Mouse (Mus musculus): Measurements from ENCODE around the gene Rab40b. TPM values are rescaled to one million over a fixed set of nuclear protein-coding genes. Genes with fewer than 3 reads are reported as not detected.

Gene Rab40b
- 2.6 TPM for polyA plus RNA-seq (2014; fragmentation: Illumina TruSeq; extraction: RNeasy Lipid Tissue Mini Kit (QIAGEN cat#74804); ENCODE audit: insufficient read depth, low read depth, low replicate concordance)

DNA sequence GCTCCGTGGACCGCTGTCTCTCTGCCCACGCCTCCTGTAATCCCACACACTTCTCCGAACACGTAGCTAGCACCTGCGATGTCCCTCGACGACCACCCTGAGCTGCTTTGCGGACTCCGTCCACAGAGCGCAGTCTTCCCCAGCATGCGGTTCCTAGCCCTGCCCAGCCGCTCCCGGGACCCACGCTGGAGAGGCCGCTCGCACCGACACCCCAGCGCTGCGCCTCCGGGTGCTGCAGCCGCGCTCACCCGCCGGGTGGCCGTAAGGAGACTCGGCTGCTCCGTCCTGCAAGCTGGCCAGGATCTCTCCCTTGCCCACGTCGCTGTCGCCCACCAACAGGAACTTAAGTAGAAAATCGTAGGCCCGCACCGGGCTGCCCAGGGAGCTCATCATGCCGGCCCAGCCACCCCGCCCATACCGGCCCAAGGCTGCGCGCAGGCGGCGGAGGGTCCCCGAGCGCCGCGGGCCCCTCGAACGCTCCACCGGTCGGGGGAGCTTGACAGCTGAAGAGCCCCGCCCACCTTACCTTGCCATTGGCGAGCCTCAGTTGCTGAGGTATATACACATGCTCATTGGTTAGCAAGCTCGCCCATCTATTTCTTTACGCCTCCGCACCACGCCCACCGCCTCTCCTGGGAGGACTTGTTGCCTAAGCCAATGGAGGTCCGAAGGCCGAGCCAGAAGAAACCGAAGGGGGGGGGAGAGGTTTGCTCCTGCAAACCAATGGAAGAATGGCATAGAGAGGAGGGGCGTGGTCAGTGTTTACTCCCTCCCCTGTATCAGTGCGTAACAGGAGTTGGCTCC, at the start of gene Rab40b:
Rab40b (minus strand) TSS at position 502 of the 804 bp plus-strand sequence.

GRCm38 (mm10) chr11:121434156-121435155, 46.4 kb upstream of the Rab40b start, which contains the start of gene Fn3k:
Gene Fn3k (plus strand): TSS chr11:121434913.

DNA sequence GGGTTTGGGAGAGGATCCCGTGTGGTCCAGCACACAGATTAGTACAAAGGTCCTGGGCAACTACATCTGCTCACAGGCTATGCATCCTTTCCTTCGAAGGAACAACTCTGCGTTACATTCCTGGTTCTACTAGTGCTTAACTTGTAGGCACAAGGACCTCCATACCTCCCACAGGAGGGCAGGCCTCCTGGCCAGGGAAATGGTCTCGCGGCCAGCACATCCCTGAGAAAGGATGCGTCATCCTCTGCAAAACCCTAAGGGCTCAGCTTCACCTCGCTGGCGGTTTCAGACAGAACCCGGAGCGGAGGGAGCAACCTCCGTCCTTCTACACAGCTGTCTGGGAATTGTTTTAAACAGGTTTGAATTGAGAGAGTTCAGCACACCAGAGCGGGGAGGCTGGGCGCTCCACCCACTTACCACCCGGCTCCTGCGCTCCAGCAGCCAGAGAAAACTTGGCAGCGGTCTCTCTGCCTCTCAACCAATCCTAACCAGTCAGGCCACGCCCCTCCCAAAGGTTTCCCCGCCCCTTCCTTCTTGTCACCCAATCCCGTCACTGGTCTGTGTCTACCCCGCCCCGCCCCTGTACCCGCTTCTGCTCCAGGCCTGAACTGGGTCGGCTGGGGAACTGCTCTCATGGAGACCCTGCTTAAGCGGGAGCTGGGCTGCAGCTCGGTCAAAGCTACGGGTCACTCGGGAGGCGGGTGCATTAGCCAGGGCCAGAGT, 32.9 kb upstream of the Rab40b start, which contains the start of gene Fn3krp:
Fn3krp (plus strand) TSS at position 572 of the 723 bp plus-strand sequence.

DNA sequence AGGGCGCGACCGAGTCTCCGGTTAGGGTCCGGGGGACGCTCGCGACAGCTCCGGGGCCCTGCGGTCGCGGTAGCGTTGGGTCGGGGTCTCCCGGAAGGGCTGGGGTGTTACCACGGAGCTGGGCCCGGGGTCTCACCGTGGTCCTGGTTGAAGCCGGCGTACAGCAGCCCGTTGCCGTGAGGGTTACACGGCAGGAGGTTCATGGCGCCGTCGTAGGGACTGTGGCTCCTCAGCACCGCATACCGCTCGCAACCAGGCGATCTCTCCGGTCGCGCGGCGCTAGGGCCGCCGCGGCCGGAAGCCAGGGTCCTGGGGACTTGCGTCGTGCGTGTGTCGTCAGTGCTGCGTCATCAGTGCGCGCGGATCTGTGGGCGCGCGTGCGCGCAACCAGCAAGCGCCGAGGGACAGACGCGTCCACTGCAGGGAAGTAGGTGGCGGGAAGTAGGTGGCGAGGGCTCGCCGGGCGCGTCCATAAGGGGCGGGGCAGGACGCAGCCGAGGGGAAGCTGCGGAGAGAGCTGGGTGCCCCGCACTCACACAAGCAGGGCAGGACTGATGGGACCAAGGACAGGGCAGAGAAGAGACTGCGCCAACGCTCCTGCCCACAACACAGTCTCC, 33.9 kb downstream of the Rab40b start, which contains the start of gene Wdr45b:
Wdr45b (minus strand) TSS at position 355 of the 617 bp plus-strand sequence.

Other genes with a start within 250 kb of the Rab40b start
- gene Tex19.1, start 242.1 kb downstream of the Rab40b start, polyA plus RNA-seq (2014; fragmentation: Illumina TruSeq; extraction: RNeasy Lipid Tissue Mini Kit (QIAGEN cat#74804); ENCODE audit: insufficient read depth, low read depth, low replicate concordance), result not detected
- gene Uts2r, start 228.0 kb downstream of the Rab40b start, polyA plus RNA-seq (2014; fragmentation: Illumina TruSeq; extraction: RNeasy Lipid Tissue Mini Kit (QIAGEN cat#74804); ENCODE audit: insufficient read depth, low read depth, low replicate concordance), result not detected
- 6.6 TPM for gene Hexdc, start 183.8 kb downstream of the Rab40b start, polyA plus RNA-seq (2014; fragmentation: Illumina TruSeq; extraction: RNeasy Lipid Tissue Mini Kit (QIAGEN cat#74804); ENCODE audit: insufficient read depth, low read depth, low replicate concordance)
- gene Ogfod3, start 183.5 kb downstream of the Rab40b start, polyA plus RNA-seq (2014; fragmentation: Illumina TruSeq; extraction: RNeasy Lipid Tissue Mini Kit (QIAGEN cat#74804); ENCODE audit: insufficient read depth, low read depth, low replicate concordance), result 14.5 TPM
- 40.6 TPM for gene Cybc1, start 158.9 kb downstream of the Rab40b start, polyA plus RNA-seq (2014; fragmentation: Illumina TruSeq; extraction: RNeasy Lipid Tissue Mini Kit (QIAGEN cat#74804); ENCODE audit: insufficient read depth, low read depth, low replicate concordance)
- 4.7 TPM for gene Narf, start 151.0 kb downstream of the Rab40b start, polyA plus RNA-seq (2014; fragmentation: Illumina TruSeq; extraction: RNeasy Lipid Tissue Mini Kit (QIAGEN cat#74804); ENCODE audit: insufficient read depth, low read depth, low replicate concordance)
- gene Foxk2, start 128.3 kb downstream of the Rab40b start, polyA plus RNA-seq (2014; fragmentation: Illumina TruSeq; extraction: RNeasy Lipid Tissue Mini Kit (QIAGEN cat#74804); ENCODE audit: insufficient read depth, low read depth, low replicate concordance), result 11.0 TPM
- gene Wdr45b, start 33.8 kb downstream of the Rab40b start, polyA plus RNA-seq (2014; fragmentation: Illumina TruSeq; extraction: RNeasy Lipid Tissue Mini Kit (QIAGEN cat#74804); ENCODE audit: insufficient read depth, low read depth, low replicate concordance), result 36.0 TPM
- 5.9 TPM for gene Fn3krp, start 33.1 kb upstream of the Rab40b start, polyA plus RNA-seq (2014; fragmentation: Illumina TruSeq; extraction: RNeasy Lipid Tissue Mini Kit (QIAGEN cat#74804); ENCODE audit: insufficient read depth, low read depth, low replicate concordance)
- 3.6 TPM for gene Fn3k, start 46.7 kb upstream of the Rab40b start, polyA plus RNA-seq (2014; fragmentation: Illumina TruSeq; extraction: RNeasy Lipid Tissue Mini Kit (QIAGEN cat#74804); ENCODE audit: insufficient read depth, low read depth, low replicate concordance)
- gene Tbcd, start 63.7 kb upstream of the Rab40b start, polyA plus RNA-seq (2014; fragmentation: Illumina TruSeq; extraction: RNeasy Lipid Tissue Mini Kit (QIAGEN cat#74804); ENCODE audit: insufficient read depth, low read depth, low replicate concordance), result 20.0 TPM
- gene Zfp750, start 131.1 kb upstream of the Rab40b start, polyA plus RNA-seq (2014; fragmentation: Illumina TruSeq; extraction: RNeasy Lipid Tissue Mini Kit (QIAGEN cat#74804); ENCODE audit: insufficient read depth, low read depth, low replicate concordance), result 1.1 TPM